Mouse (Mus musculus) olfactory bulb, adult 2 months (tissue): ENCODE measurements around the gene Zfhx3. TPM values are rescaled to one million over a fixed set of nuclear protein-coding genes. Genes with fewer than 3 reads are reported as not detected.

ENCODE experiments used
- H3K27ac ChIP-seq: fragments of 200-500 bp; 2 replicates; pipeline ENCODE4 v1.5.1; 2012; ENCODE audit warnings: low read depth, low read length; ENCODE audit not compliant: insufficient read depth
- H3K4me1 ChIP-seq: fragments of 200-500 bp; 2 replicates; pipeline ENCODE4 v1.6.1; 2012; ENCODE audit warnings: low read length; ENCODE audit not compliant: control insufficient read depth, insufficient read depth
- H3K4me3 ChIP-seq: fragments of 200-500 bp; 2 replicates; pipeline ENCODE4 v1.5.1; 2012; ENCODE audit warnings: mild to moderate bottlenecking, low read depth, low read length, moderate library complexity; ENCODE audit not compliant: insufficient read depth
- CTCF ChIP-seq: fragments of 200-500 bp; IDR thresholded peaks from 2 replicates; pipeline ENCODE4 v1.5.1; 2012; ENCODE audit warnings: low read depth, mild to moderate bottlenecking, low read length, moderate library complexity; ENCODE audit not compliant: insufficient read depth
- POLR2A ChIP-seq: fragments of 200-500 bp; IDR thresholded peaks from 2 replicates; pipeline ENCODE4 v1.6.1; 2012; ENCODE audit warnings: mild to moderate bottlenecking, low read depth, low read length, moderate library complexity; ENCODE audit not compliant: insufficient read depth
- WGBS: fragments of 180-500 bp; shearing (Covaris S2); methylation state at CpG from one replicate; pipeline ENCODE4 v1.1.7; 2018; 5-methylcytosine and 5-hydroxymethylcytosine counted together
- polyA plus RNA-seq: library from polyadenylated mRNA; stranded (reverse); fragments of >200 nt; gene quantifications from 2 replicates; pipeline ENCODE4 v1.2.4, GENCODE M21; 2012; ENCODE audit warnings: low replicate concordance; ENCODE audit not compliant: missing spikeins, insufficient read depth, insufficient read length

Gene Zfhx3
- polyA plus RNA-seq, 1 experiment = not detected

GRCm38 (mm10) chr8:108369081-108369480, 426.6 kb downstream of the Zfhx3 start:
- Histone ChIP-seq H3K4me1 (peaks cover 3% of the 10 kb centered on the region; the same call in 1 of the 2 replicates), H3K4me3 (no peak overlapping the region), H3K27ac (no peak overlapping the region)
- TF ChIP-seq POLR2A (no peak), CTCF (no peak)
- WGBS = 16% methylated on average over 6 of the region's 6 CpGs

DNA sequence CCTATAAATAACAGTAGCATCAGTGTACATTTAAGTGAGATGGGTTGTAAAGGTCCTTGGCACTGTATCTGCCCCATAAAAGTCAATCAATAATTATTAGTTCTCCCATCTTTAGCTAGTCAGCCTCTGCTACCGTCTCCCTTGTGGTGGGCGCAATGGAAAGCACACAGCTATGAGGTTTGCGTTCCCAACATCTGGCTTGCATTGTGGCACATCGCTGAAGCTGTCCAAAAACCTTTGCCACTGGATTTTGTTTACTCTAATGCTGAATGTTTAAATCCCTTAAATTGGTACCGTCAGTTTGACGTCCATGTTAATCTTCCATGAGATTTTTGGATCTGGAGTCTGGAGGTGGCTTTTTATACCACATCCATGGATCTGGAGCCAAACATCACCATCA, 428.3 kb downstream of the Zfhx3 start:
- 93% methylated on average over 6 of the region's 6 CpGs for WGBS
- peaks cover 3% of the 10 kb centered on the region; the same call in 1 of the 2 replicates for H3K4me1 ChIP-seq
- TF ChIP-seq CTCF (no peak), POLR2A (no peak)

DNA sequence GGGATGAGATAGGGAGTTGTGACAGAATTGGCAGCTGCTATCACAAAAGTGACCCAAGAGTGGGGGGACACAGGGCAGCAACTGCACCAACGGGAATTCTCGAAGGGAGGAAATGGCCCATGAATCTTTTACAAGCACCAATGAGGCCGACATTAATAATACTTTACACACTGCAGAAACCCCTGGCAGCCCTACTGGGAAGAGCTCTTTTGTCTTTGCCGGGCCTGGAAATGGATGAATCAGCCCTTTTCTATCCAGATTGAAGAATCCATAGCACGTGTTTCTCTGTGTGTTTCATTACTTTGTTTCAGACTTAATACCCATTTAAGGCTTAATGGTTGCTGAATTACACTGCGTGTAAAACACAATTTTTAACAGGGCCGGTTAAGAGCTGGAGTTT, 430.6 kb downstream of the Zfhx3 start:
- WGBS = 23% methylated on average over 7 of the region's 7 CpGs
- TF ChIP-seq POLR2A (no peak), CTCF (no peak)
- peaks cover 3% of the 10 kb centered on the region; the same call in 1 of the 2 replicates for H3K4me1 ChIP-seq
- H3K27ac ChIP-seq = no peak overlapping the region
- no peak overlapping the region for H3K4me3 ChIP-seq

More for the DNA sequence above, 428.3 kb downstream of the Zfhx3 start:
- no peak overlapping the region for H3K27ac ChIP-seq
- H3K4me3 ChIP-seq = no peak overlapping the region

DNA sequence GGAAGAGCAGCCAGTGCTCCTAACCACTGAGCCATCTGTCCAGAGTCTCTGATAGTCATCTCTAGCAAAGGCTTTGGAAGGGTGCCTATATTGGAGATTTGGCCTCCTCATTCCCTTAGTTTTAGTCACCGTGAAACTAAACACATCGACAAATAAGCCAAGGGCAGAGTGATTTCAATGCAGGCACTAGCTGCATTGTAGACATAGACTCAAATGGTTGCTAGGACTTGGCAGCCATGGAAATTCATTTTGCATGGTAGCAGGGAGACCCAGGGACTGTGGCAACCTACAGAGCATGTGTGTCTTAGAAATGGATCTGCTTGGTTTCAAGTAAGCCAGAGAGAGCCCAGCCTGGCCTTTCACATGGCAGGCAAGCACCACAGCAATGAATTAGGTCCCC, 435.6 kb downstream of the Zfhx3 start:
- 64% methylated on average over 2 of the region's 2 CpGs for WGBS
- H3K4me1 ChIP-seq = 0 out of 2 replicates have a peak, but pooled peaks cover under 1% of the 10 kb centered on the region
- no peak overlapping the region for H3K27ac ChIP-seq
- TF ChIP-seq POLR2A = no peak
- no peak for TF ChIP-seq CTCF
- H3K4me3 ChIP-seq = no peak overlapping the region

- no peaks in the 10 kb centered on the region for H3K4me1 ChIP-seq
- no peak overlapping the region for H3K4me3 ChIP-seq
- WGBS = 56% methylated on average over 4 of the region's 4 CpGs
- H3K27ac ChIP-seq = no peak overlapping the region
- TF ChIP-seq POLR2A (no peak), CTCF (no peak)
These were observed 440.7 kb downstream of the Zfhx3 start for GRCm38 (mm10) chr8:108383121-108383520.

GRCm38 (mm10) chr8:108387160-108387912, 444.9 kb downstream of the Zfhx3 start:
- Histone ChIP-seq H3K27ac (no peak overlapping the region), H3K4me1 (no peaks in the 10 kb centered on the region), H3K4me3 (no peak overlapping the region)
- TF ChIP-seq CTCF (no peak), POLR2A (no peak)
- 19% methylated on average over 22 of the region's 22 CpGs for WGBS

DNA sequence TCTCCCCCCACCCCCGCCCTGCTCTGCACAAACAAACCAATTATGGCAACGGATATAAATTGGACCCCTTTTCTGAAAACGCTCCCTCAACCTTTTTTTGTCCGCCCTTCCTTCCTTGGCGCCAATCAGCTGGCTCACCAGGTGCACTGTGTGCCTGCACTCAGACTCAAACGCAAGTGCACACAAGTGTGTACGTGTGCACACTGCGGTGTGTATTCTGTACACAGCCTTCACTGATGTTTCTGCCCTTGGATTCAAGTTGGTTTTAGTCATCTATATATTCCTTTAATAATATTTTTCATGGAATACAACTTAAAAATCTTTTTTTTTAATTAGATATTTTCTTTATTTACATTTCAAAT, 445.4 kb downstream of the Zfhx3 start:
- no peak for TF ChIP-seq CTCF
- TF ChIP-seq POLR2A = no peak
- no peak overlapping the region for H3K4me3 ChIP-seq
- WGBS = 35% methylated on average over 8 of the region's 8 CpGs
- no peak overlapping the region for H3K27ac ChIP-seq
- no peaks in the 10 kb centered on the region for H3K4me1 ChIP-seq

DNA sequence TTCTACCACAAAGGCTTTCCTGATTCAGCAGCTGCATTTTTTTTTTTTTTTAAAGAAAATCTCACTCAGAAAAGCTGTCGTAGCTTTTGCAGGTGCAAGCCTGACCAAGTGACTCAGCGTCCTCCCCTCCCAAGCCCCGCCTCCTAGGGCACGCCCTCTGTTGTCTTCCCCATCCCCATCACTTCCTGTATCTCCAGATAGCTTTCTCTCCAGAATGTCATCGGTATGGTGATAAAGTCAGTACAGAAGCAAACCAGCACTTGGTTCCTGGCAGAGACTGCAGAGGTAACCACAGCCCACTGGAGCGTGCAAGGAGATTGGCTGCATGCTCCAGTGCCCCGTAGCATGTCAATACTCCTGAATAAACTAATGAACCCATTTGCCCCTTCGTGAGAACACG, 450.5 kb downstream of the Zfhx3 start:
- no peak overlapping the region for H3K4me3 ChIP-seq
- TF ChIP-seq POLR2A = no peak
- no peak for TF ChIP-seq CTCF
- H3K4me1 ChIP-seq = no peaks in the 10 kb centered on the region
- WGBS = 68% methylated on average over 9 of the region's 9 CpGs
- no peak overlapping the region for H3K27ac ChIP-seq

GRCm38 (mm10) chr8:108402149-108402548, 459.7 kb downstream of the Zfhx3 start:
- Histone ChIP-seq H3K4me1 (peaks cover 7% of the 10 kb centered on the region), H3K27ac (no peak overlapping the region), H3K4me3 (no peak overlapping the region)
- 88% methylated on average over 9 of the region's 9 CpGs for WGBS
- TF ChIP-seq POLR2A = no peak
- TF ChIP-seq CTCF = no peak
